Mouse (Mus musculus) brain, embryonic 14.5 days (tissue): Measurements from ENCODE around the gene Nmrk1.

Source experiments
- CTCF ChIP-seq: fragments of 200-500 bp; IDR thresholded peaks from 2 replicates; pipeline ENCODE4 v1.5.1; 2012; ENCODE audit warnings: inconsistent platforms, mild to moderate bottlenecking, moderate library complexity, borderline replicate concordance; ENCODE audit not compliant: insufficient read depth, insufficient read length; ENCODE audit errors: extremely low read depth
- POLR2A ChIP-seq: fragments of 200-500 bp; IDR thresholded peaks from 2 replicates; pipeline ENCODE4 v1.6.1; 2012; ENCODE audit warnings: mild to moderate bottlenecking, inconsistent platforms, borderline replicate concordance; ENCODE audit not compliant: poor library complexity, insufficient read depth, insufficient read length, severe bottlenecking; ENCODE audit errors: extremely low read depth

DNA sequence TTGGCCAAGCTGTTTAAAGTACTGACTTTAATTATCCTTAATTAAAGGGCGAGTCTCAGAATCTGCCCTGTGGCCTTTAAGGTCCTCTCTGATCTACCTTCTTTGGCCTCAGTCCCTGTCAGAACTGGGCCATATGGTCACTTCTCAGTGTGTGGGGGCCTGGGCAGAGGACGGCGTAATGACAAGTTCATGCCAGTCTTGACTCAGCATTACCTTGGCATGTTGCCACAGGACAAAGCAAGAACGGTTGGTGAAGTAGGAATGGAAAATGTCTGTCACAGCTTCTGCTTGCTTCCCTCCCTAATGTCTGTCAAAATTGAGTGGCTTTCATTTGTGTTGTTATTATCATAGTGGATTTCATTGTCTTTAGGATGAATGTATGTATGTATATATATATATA, 20.8 kb downstream of the Nmrk1 start:
- TF ChIP-seq CTCF: no peak
- TF ChIP-seq POLR2A: no peak
